Mouse (Mus musculus) heart, postnatal 4 days (tissue): ENCODE data around the gene Fam129b. TPM values are rescaled to one million over a fixed set of nuclear protein-coding genes. Genes with fewer than 3 reads are reported as not detected.
"Not testable (repeated sequence)": the region's sequence is repeated elsewhere in the genome, so short reads cannot be mapped to it uniquely, and the experiment has no call there.

Experiments
- DNase-seq: peaks from one replicate; pipeline ENCODE4 v3.0.0; 2021
- total RNA-seq, 2 experiments: library from RNA; stranded (reverse); gene quantifications; 2 replicates each; pipeline ENCODE4 v1.2.3; 2021

Fam129b gene
- 10 to 100 TPM; 45.4 to 46.0 TPM for total RNA-seq

DNA sequence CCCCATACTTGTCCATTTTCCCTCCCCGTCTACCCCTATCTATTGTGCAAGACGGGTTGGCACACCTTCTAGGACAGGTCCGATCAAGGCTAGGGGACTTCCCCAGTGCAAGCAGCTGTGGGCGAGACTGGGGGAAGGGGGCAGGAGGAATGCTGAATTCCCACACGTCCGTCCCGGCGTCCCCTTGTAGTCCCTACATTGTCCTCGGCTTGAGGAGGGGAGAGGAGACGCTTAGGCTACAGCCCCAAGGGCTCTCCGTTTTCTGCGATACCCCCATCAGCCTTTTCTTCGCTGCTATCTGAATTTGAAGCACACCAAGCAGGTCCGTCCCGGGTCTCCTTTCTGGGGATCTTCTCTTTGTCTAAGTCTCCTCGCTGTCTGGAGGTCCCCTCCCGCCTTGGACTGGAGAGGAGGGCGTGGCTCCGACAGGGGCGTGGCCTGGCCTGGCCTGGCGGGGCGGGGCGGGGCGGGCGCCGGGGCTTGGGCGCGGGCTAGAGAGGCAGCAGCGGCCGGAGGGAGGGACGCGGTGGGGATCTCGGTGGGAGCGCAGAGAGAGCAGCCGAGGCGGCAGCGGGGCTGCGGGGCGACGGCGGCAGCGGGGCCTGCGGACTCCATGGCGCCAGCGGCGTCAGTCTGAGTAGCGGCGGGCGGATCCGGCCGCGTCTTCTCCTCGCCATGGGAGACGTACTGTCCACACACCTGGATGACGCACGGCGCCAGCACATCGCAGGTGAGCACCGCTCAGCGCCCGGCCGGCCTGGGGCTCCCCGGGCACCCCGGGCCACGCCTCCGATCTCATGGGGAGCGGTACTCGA, at the start of gene Fam129b:
Fam129b (plus strand) TSS at position 440 of the 815 bp plus-strand sequence.
- DNase-seq, result peak; percentile 94

DNA sequence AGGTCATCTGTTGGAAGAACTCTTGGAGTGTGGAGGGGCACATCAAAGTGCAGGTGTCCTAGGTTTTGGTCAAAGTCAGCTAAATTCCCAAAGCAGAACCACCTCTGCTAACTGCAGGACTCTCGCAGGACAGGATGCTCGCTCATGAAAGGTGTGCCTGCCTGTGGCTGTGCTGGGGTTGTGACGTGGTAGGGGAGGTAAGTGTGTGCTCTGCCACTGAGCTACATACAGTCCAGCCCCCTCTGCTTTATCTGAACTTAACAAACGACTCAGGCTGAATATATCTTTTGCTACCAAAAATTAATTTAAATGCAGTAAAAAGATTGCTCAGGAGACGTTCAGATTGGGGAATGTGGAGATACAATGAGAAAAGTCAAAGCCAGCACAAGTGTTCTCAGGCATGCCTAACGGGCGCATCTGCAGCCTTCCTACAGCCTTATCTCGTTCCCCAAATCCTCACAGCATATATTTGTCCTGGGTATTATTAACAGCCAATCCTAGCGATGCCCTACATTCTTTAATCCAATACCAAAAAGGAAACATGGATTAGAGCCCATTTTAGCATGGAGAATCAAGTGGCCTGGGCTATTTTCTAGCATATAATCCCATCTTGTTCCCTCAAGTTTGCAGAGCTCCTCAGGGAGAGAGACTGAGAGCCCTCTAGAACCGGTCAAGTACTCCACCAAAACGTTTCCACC, 46.8 kb upstream of the Fam129b start:
- DNase-seq, result no peak

DNA sequence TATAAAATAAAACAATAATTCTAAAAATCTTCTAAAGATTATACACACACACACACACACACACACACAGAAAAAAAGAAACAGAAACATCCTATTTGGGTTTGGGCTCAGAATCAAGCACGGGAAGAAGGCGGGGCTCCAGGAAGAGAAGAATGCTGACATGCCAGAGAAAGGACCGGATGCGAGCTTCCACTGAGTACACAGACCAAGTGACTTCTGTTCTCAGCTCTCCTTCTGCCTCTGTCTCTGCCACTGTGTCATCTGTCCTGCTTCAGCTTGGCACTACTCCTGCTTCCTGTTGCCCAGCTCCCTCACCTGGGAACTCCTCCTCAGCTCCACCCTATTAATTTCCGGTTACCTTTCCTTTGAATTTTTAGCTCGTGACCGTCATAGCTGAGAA, 41.4 kb upstream of the Fam129b start:
- peak; percentile 57 for DNase-seq

DNA sequence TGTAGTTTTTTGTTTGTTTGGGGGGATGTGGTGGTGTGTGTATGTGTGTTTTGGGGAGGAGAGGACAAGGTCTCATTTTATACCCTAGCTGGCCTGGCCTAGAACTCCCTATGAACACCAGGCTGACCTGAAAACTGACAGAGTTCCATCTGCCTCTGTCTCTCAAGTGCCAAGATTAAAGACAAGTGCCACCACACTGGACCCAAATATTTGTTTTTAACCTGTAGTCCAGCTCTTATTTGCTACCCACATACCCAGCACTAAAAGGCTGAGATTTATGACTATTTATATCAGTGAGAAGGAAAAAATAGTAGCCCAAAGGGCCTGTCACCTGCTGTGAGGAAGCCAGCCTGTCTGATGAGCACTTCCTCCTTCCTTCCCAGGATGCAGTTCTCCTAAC, 40.3 kb upstream of the Fam129b start:
- no peak for DNase-seq

DNA sequence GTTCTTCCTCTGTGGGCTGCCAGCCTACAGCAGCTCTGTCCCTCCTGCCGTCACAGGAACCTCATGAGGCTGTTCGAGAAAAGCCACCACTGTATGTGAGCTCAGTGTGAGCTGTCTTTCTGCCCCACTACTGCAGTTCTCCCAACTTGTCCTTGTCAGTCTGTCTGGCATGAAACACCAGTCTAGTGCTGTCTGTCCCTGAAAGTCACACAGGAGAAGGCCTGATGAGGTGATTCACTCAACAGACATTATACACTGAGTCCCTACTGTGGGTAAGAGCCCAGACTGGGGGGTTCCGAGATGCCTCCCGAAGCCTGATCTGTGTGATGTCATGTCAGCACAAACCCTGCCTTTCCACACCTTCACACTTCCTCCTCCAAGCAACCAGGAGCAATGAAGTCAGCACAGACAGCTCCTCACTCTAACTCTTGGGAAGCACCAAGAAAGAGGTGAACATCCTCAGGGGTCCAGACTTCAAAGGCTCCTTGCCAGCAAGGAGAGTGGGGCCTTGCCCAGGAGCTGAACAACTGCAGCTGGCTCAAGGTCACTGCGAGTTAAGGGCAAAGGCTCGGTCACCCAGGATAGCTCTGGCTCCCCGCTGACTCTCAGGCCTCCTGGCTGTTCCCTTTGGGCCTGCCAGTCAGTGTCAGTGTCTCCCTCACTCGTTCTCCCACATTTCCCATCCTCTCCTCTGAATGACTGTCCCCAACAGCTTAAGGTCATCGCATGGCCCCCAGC, 37.6 kb upstream of the Fam129b start:
- peak; percentile 32 for DNase-seq

DNA sequence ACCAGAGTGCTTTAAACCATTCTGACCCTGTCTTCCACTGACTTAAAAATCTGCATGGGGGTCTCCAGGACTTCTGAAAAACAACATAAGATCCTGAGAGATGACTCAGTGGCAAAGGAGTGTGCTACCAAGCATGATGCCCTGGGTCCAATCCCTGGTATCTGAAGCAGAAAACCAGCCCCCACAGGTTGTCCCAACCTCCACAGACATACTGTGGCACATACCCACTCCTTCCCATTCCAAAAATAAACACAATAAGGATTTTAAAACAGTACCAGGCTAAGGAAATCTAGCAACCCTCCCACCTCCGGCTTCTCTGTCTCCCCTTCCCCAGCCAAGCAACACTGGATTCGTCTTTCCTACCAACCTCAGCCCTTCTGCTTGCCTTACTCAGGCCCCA, 36.7 kb upstream of the Fam129b start:
- no peak for DNase-seq

DNA sequence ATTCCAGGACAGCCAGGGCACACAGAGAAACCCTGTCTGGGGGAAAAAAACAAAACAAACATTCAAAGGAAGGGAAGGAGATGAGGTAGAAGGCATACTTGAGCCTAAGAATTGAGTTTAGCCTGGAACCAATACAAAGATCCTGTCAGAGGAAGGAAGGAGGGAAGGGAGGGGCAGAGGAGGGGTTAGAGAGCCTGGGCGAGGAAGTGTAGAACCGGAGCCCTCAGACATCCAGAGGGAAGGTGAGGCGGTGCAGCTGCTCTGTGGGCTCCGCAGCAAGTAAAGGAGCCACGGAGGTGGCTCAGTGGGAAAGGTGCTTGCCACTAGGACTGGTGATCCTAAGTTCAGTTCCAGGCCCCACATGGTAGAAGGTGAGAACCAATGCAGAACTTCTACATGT, 34.8 kb upstream of the Fam129b start:
- DNase-seq, result no peak

DNA sequence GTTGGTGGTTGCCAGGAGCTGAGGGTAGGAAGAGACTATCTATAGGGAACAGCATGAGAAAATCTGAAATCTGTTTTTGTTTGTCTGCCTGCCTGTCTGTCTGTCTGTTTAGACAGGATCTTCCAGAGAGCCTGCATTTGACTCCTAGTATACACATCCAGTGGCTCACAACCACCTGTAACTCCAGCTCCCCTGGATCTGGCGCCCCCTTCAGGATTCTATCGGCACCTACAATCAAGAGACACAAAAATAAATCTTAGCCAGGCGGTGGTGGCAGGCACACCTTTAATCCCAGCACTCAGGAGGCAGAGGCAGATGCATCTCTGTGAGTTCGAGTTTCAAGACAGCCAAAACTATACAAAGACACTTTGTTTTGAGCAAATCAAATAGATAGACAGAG, 33.4 kb upstream of the Fam129b start:
- no peak for DNase-seq

DNA sequence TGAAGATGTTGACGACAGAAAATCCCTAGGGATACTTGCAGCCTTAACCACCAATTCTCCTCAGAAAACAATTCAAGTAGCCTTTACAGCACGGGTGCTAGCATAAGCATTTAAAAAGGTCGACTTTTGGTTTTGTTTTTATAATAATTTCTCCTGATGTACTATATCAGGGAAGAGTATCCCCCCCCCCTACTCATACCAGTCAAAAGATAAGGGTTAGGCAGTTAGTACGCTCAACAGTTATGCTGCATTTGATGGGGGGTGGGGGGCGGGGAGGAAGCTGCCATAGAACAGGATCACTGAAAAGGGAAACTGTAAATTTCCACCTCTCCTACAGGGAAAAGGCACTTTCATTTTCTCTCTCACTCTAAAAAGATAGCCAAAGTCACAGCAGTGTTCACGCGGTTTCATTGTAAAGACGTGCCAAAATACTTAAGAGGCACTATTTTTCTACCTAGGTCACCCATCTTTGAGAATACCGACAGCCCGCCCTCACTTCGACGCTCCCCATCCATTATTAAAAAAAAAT, 30.3 kb upstream of the Fam129b start:
- DNase-seq, result no peak

DNA sequence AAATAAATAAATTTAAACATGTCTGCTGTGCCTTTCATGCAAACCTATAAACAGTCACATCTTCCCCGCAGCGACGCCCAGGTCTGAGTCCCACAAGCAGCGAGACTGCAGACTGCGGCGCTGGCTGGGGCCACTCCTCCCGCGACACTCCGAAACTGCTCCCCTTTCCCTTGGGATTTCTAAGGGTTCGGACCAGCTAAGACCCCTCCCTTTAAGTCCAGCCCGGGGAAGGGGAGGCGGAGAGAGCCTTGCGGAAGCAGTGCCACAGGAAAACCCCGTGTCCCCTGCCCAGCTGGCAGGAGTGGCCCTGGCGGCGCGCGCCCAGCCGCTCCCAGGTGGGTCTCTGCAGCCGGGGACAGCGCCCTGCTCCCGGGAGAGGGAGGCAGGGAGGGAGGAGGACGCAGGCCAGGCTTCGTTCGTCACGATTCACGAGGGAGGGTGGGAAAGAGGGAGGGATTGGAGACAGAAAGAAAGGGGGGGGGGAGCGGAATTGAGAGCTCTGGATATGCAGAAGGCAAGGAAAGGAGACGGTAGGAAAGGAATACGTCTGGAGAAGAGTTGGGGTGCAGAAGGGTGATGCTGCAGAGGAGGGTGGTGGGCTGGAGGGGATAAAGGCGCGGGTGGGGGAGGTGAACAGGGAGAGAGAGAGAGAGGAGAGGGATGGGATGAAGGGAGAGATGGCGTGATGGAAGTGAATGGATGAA, 29.7 kb upstream of the Fam129b start:
- peak; percentile 75 for DNase-seq

DNA sequence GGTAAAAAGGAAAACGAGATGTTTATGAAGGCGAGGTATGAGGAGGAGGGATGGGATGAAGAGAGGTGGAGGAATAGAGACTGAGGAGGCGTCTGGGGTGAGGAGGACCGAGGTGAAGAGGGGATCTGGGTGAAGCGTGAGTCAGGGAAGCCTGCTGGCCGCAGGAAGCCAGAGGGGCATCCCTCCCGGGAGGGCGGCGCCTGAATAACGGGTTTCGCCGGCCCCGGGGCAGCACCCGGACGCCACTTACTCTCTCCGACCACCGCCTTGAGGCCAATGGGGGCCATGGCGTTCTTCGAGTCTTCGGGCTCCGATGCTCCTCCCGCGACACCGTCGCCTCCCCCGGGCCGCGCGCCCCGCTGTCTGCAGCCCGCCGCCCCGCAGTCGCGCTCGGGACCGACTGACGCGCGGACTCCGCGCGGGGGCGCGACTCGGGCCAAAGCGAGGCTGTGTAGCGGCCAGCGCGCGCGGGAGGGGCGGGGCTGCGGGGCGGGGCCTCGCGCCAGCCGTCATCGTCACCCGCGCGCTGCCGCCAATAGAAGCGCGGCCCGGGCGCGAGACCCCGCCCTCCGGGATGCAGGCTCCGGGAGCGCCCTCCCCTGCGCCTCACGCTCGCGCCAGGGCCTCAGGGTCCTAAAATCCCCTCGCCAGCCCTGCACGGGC, 29.0 kb upstream of the Fam129b start, which contains the start of gene Stxbp1:
Stxbp1 (minus strand) TSS at position 441 of the 663 bp plus-strand sequence.
- peak; percentile 94 for DNase-seq

DNA sequence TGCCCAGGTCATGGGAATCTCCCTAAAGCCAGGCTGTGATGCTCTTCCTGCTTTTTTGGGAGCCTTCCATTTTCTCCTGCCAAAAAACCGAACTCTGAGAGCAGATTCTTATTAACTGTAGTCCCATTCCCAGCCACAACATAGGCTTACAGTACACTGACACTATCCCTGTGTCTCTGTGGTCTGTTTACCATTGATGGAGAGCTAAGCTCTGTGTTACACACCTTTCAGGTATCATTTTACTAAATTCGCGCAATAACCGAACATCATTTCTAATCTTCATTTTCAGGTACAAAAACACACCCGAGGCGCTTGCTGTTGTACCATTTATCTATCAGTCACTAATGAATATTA, 28.5 kb upstream of the Fam129b start:
- DNase-seq, result no peak

DNA sequence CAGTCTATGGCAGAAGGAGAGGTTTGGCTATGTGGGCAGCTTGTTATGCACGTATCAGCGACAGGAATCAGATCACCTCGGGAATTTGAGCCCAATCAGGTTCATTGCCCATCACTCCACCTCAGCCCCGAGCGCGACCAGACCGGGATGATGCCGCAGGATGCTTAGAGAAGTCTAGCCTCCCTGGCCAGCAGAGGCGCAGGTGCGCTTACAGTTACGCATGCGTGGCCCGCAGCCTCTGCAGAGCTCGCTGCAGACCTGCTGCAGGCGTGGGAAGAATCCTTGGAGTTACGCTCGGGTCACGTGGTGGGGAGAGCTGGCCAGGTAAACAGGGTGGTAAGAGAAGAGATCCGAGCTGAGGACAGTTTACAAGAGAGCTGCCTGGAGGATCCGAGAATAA, 23.8 kb upstream of the Fam129b start:
- peak; percentile 39 for DNase-seq

DNA sequence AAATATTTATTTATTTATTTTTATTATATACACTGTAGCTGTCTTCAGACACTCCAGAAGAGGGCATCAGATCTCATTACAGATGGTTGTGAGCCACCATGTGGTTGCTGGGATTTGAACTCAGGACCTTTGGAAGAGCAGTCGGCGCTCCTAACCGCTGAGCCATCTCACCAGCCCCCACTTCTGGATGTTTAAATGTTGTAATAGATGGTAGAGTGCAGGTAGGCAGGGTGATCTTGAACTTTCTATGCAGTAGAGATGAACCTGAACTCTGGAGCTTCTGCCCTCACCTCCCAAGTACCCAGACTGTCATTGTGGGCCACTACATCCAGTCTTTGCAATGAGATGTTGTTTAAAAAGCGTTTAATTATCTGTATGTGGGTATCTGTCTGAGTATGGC, 22.2 kb upstream of the Fam129b start:
- DNase-seq, result not testable (repeated sequence)

DNA sequence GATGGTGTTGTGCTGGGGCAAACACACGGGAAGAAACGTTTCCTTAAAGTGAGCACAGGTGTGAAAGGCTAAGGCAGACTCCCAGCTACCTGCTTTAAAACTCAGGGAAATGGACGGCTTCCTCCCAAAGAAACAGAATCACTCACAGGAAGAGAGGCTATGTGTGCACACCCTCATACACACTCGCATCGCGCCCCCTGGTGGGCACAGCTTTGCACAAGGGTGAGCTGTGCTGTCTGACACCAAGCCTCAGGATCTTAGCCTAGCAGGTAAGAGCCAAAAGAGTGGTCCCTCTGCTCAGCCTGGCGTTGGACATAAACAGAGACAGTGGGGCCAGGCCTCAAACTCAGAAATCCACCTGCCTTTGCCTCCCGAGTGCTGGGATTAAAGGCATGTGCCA, 21.7 kb upstream of the Fam129b start:
- DNase-seq, result peak; percentile 96

DNA sequence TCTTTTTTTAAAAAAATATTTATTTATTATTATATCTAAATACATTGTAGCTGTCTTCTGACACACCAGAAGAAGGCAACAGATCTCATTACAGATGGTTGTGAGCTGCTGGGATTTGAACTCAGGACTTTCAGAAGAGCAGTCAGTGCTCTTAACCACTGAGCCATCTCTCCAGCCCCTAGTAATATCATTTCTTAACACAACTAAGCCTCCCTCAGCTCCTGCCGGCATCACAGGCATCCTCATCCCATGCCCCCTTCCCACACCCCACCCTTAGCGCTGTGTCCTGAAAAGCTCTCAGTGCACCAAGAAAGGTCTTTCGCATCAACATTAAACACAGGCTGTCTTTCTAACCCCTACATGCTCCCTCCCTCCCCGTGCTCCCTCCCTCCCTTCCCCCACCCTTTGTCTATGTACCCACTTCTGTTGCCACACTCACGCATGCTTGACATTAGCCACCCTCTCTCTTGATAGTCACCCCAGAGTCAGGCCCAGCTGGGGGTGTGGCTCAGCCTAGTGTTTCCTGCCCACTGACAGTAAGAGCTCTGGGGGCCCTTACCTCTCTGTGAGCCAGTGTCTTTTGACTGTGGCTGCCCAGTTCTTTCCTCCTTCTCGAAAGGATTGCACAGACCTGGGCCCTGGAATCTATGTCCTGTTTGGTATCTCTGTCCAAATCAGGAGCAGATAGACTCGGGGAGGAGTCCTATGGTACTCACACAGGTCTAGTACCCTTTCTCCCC, 20.7 kb upstream of the Fam129b start:
- DNase-seq, result no peak

DNA sequence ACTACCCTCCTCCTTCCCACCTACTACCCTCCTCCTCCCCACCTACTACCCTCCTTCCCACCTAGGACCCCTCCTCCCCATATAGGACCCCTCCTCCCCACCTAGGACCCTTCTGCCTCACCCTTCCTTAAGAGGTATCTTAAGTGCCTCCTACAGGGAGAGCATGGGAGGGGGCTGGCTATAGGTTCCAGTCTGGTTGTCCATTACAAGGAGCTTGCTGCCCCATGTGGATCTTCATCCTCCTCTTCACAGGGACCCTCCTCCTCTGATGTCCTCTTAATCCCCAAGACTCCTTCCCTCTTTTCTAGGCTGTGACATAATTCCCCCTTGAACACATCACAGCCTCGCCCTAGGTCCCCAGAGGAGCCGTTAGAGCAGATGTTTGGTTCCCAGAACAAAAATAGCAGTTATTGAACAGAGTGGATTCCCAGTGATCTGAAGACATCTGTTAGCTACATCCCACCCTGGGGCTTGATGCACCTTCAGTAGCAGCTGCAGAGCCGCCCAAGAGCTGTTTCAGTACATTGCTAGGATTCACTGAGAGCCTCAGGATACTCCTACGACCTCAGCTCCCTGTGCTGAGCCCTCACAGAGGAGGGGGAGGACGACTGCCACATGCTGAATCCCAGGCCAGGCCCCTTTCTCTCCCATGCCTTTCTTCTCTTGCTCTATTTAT, 20.0 kb upstream of the Fam129b start:
- no peak for DNase-seq

DNA sequence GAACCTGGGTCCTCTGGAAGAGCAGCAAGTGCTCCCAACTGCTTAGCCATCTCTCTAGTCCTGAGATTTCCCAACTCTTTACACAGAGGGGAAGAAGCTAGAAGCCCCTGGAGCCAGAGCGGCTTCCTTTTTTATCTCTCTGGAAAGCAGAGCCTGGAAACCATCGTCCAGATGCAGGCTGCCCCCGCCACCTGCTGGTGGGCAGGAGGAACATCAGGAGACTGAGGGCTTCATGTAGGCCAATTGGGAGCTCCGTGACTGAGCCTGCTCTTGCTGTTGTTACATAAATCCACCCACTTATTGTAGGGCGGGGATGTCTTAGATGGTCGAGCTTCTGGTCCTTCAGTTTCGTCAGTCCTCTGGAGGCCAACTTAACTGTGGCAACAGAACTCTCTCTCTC, 18.3 kb upstream of the Fam129b start:
- DNase-seq, result peak; percentile 90

DNA sequence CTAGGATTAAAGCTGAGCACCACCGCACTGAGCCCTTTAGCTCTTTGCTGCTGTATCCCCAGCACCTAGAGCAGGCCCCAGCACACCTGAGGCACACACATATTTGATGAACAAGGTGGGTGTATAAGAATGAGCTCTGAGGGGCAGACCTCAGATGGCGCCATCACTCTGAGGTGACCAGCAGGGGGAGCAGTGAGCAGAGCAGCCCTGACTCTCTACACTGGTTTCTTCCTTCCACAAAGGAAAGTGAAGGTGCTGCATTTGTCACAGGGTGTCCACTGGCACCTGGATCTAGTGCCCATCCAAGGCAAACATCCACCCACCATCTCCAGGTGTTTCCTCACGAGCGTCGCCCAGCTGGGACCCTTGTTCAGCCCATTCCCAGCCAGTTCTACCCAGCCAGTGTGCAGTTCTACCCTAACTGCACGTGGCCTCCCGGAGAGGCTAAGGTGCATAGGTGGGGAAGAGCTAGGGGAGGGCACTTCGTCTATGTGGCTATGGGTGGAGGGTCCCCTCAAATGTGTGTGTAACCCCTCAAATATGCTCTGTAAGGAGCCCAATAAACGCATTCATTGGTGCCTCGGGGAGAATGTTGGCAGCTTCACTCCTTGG, 16.8 kb upstream of the Fam129b start:
- peak; percentile 76 for DNase-seq

DNA sequence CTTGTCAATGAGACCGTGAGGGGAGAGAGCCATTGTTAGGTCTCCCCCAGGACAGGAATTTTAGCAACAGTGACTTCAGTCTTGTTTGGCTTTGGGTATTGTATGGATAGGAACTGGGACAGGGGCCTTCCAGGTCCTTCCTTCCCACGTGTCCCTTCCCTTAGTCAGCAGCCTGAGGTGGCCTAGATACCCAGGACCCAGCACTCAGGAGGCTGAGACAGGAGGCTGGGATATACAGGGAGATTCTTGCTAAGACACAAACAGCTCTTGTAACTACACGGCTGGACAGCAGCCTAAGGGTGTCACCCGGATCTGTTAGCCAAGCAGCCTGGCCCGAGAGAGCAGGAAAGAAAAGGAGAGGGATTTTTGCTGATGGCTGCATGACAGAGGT, 16.3 kb upstream of the Fam129b start:
- no peak for DNase-seq
